Mouse (Mus musculus) adrenal gland, postnatal 4 days (tissue): ENCODE data around the gene Alas2. TPM values are rescaled to one million over a fixed set of nuclear protein-coding genes. Genes with fewer than 3 reads are reported as not detected.

Experiments
- DNase-seq, 2 experiments: peaks; one replicate each; pipeline ENCODE4 v3.0.0; 2021 to 2022; ENCODE audit warnings: low spot score in 2 of 2, mixed read lengths in 2 of 2
- long read RNA-seq, 2 experiments: library from polyadenylated mRNA; stranded (forward); transcript quantifications; one replicate each; pipeline ENCODE4 v2.0.0; 2021
- total RNA-seq, 2 experiments: library from RNA; stranded (reverse); gene quantifications; 2 replicates each; pipeline ENCODE4 v1.2.3; 2021

Gene Alas2
- 10 to 100 TPM; 69.9 to 98.9 TPM for total RNA-seq
- long read RNA-seq, experiment 1, transcript Alas2-202 (11 exons, 1,892 nt): minor isoform, 5 of 72 reads
- long read RNA-seq, experiment 1, transcript Alas2-201 (11 exons, 2,037 nt): major isoform, 51 of 72 reads
- long read RNA-seq, experiment 1, partial matches to known transcripts: 10 of 72 reads
- long read RNA-seq, experiment 1, other reads (novel, unspliced or antisense): 6 of 72 reads
- long read RNA-seq, experiment 2, transcript Alas2-201 (11 exons, 2,037 nt): major isoform, 93 of 125 reads
- long read RNA-seq, experiment 2, transcript Alas2-202 (11 exons, 1,892 nt): minor isoform, 12 of 125 reads
- long read RNA-seq, experiment 2, partial matches to known transcripts: 14 of 125 reads
- long read RNA-seq, experiment 2, other reads (novel, unspliced or antisense): 6 of 125 reads

- DNase-seq: no peak
Observed at GRCm38 (mm10) chrX:150547239-150547638, at the start of gene Alas2. TSS of gene Alas2 (plus strand) at chrX:150547375.

DNA sequence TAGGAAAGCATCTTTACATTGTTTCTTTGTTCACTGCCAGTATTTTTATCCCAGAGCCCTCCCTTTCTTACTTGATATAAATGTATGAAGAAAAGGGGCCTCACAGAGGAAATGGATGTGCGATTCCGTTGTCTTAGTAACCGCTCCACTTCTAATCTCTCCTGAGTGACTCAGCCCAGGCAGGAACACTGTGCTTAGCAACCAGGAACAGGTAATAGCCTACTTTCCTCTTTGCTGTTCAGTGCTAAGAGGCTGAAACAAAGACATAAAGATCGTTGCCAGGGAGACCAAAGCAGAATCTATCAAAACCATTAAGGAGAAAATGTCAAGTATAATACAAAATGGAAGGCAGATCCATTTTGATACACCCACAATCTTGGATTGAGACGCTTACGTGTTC, 38.5 kb upstream of the Alas2 start:
- DNase-seq: no peak

DNA sequence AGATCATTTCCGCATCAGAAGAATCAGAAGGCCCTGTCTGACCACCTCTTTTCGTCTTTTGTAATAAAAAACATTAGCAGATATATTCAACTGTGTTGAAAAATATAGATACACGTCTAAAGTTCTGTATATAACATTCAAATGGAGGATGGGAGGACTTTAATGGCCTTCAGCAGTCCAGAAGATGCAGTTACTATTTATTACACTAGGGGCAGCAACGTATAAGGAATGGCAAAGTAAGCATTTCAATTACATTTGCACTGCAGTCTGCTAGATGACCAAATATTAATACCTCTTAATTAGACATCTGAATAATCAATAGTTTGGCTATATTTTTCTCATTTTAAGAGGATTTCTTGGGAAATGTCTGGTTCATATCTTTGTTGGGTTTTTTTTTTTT, 36.5 kb upstream of the Alas2 start:
- DNase-seq: no peak

DNA sequence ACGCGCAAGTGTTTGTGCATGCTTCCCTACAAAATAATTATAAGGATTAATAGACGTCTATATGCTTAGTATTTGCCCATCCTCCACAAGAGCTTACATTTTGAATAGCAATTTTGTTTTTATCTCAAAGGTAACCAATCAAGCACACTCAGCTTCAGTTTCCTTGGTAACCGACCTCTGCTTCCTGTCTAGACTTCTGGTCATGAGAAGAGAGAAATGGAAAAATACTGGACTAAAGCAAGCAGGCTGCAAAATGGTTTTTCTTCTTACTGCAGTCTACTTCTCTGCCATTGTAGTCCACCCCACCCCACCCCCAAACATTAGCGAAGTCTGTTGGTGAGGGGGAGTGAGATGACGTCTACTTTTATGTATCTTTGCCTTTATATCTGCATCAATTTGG, 35.9 kb upstream of the Alas2 start:
- no peak for DNase-seq

DNA sequence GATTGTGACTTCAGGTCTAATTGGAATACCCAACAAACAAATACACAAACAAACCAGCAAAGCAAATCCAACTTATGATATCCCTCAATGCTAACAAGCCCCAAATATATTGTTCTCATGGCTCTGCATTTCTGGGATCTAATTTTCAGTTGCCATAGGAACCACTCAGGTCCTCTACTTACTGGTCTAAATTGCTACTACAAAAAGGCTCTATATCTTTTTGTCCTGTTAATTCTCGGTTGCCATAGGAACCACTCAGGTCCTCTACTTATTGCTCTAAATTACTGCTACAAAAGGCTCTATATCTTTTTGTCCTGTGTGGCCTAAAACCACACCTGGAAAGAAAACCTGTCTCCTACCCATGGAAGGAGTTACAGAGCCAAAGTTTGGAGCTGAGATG, 33.0 kb upstream of the Alas2 start:
- no peak for DNase-seq

DNA sequence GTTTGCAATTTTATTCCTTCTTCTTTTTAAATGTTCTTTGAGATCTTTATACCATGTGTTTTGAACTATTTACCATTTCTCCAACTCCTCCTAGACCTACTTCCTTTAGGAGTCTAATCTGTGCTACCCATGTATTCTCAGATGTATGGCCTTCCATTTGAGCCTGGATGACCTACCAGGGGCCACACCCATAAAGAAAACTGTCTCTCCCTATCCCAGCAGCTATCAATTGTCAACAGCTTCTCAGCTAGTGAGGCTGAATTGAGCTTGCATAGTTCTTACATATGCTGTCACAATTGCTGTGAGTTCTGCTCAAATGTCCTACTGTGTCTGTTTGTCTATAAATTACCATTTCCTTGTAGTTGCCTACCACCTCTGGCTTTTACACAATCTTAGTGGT, 31.2 kb upstream of the Alas2 start:
- DNase-seq: no peak

GRCm38 (mm10) chrX:150516477-150516876, 30.7 kb upstream of the Alas2 start:
- no peak for DNase-seq

- DNase-seq: no peak
Observed at GRCm38 (mm10) chrX:150540111-150540510, 7.1 kb upstream of the Alas2 start.

DNA sequence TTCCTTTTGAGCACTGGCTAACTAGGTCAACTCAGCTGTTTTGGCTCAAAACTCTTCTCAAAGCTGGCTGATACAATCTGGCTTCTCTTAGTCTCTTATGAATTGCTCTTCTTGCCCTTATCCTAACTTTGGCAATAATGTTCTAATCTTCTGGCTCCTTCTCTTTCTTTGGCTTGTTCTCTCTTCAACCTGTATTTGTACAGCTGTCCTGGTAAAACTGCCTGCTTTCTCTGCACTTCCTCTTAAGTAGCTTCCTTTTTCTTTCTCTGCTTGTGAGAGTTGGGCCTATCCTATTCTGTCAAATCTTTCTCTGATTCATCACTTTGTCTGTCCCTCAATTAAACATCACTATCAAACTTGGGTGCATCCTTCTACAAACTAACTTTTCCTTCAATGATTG, 5.5 kb upstream of the Alas2 start:
- no peak for DNase-seq

- no peak for DNase-seq
Observed at GRCm38 (mm10) chrX:150549639-150550038, 2.5 kb downstream of the Alas2 start.

GRCm38 (mm10) chrX:150551986-150552385, 4.8 kb downstream of the Alas2 start:
- DNase-seq: no peak

- no peak for DNase-seq
Observed at GRCm38 (mm10) chrX:150554032-150554431, 6.9 kb downstream of the Alas2 start.

- no peak for DNase-seq
Observed at GRCm38 (mm10) chrX:150564644-150565357, 17.6 kb downstream of the Alas2 start.

DNA sequence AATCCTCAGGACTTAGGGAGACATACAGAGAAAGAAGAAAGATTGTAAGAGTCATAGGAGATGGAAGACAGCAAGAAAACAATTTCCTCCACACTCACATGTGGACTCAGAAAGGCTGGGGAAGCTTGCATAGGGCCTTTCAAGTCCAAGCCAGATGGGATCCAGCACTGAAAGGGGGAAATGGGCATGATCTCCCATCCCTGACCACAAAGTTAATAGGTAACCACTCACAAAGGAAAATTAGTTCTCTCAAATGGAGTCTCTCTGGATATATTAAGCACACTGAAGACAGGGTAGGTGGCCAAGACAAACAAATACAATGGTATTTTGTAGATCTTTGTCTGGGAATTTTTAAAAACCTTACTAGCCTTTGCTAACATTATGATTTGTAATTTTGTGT, 34.7 kb downstream of the Alas2 start:
- no peak for DNase-seq

DNA sequence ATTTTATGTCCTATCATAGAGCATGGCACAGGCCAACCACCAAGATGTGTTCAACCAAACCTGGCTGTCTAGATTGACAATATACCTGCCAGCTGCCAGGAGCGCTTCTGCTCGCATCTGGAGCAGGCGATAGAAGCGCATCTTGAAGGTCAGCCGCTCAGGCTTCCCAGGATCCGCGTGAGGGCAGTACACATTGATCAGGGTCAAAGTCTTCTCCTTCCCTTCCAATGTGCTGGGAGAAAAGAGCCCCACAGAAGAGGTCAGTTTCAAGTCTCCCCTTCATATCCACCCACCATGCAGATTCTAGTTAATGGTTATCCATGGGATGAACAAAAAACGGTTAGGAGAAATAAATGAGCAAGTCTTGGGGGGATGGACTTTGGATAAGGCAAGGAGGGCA, 37.9 kb downstream of the Alas2 start:
- no peak for DNase-seq

- DNase-seq: peak; percentile 28 to 60
Observed at GRCm38 (mm10) chrX:150588023-150588764, 41.0 kb downstream of the Alas2 start, which contains the start of gene Pfkfb1. TSS of gene Pfkfb1 (plus strand) at chrX:150588229.

DNA sequence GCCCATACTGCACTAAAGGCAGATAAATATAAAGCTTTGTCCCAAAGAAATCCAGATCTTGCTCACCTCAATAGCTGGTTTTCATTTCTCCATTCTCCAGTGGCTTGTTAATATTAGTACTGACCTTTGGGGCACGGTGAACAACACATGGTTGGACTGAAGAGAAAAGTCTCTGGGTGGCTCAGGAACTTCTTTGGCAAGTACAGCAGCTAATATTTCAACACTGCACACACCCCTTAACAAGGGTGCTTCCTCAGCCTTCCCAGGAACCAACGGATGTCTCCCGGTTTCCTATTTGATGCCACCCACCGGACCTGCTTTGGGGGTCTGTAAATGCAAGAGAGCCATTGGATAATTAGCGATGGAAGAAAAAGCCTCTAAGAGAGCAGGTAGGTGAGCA, 42.5 kb downstream of the Alas2 start, which contains the start of gene Apex2:
Gene Apex2, minus strand, starts transcription at position 173 of the 400 bp plus-strand sequence.
- no peak for DNase-seq

GRCm38 (mm10) chrX:150593266-150594035, 46.3 kb downstream of the Alas2 start:
- DNase-seq: no peak

DNA sequence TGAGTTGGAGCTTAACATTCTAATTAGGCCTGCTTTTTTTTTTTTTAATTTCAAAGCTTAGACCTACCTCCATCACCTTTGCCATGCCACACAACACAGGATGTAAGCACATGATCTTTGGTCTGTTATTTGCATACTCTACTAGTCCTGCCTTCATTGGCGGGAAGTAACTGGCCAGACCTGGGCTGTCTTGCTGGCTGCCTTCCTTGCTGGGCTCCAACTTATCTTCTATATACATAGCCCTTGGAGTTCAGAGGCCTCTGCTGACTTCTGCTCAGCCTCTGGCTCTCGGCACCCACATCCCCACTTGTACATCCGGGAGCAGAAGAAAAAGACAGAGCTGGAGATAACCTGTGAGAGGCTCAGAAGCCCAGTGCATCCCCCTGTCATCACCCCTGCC, 47.0 kb downstream of the Alas2 start:
- no peak for DNase-seq

DNA sequence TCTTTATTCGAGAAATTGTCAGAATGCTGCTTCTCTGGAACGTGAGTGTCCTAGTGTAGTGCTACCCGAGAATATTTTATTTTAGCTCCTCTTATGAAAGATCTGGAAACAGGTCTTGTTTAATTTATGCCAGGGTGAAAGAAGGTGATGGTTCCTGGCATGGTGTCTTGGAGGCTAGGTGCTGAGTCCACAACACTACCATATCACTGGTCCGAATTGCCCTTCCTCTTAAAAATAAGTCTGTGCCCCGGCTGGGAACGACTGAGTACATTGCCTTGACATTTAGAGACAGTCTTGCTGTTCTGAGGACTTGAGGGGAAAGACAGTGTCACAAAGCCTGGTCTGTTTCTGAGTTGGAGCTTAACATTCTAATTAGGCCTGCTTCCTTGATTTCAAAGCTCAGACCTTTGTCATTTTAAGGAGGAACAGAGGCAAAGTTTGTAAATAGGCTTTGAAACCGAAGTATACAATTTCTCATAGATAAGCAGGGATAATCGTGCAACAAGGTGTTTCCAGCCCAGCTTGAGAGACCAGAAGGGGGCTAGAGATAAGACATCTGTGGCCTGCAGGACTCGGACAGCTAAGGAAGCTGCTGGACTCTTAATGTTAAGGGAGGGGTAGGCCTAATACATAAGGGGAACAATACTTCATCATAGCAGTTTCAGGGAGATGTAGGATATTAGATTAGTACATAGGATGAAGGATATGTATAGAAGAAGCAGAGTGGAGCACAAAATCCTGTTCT, 48.0 kb downstream of the Alas2 start:
- no peak for DNase-seq
